Mouse (Mus musculus) neural tube, embryonic 14.5 days (tissue): ENCODE measurements at regions not wholly inside any gene's neighbourhood (a gene's known extent, or its start where the extent isn't known, plus 50 kb on each side); places are given as distances from the start of the nearest gene placed in this dataset.

ENCODE experiments used
- ATAC-seq: fragments of 200-750 bp; cut with Nextera tagmentation; 2 replicates; pipeline ENCODE4 v1.8.0; 2017; ENCODE audit warnings: low read depth, mild to moderate bottlenecking, moderate TSS enrichment, moderate library complexity
- H3K27ac ChIP-seq: fragments of 300-500 bp; sonication (generic); 2 replicates; pipeline ENCODE4 v1.5.1; 2014; ENCODE audit warnings: low read depth, mild to moderate bottlenecking, control low read depth, low read length, moderate library complexity, mixed read lengths
- H3K27me3 ChIP-seq: fragments of 300-500 bp; sonication (generic); 2 replicates; pipeline ENCODE4 v1.6.1; 2014; ENCODE audit warnings: low read length; ENCODE audit not compliant: control insufficient read depth, insufficient read depth
- H3K36me3 ChIP-seq: fragments of 300-500 bp; sonication (generic); 2 replicates; pipeline ENCODE4 v1.6.1; 2014; ENCODE audit warnings: low read length, mixed read lengths; ENCODE audit not compliant: control insufficient read depth, insufficient read depth
- H3K4me1 ChIP-seq: fragments of 300-500 bp; sonication (generic); 2 replicates; pipeline ENCODE4 v1.6.1; 2014; ENCODE audit warnings: low read length; ENCODE audit not compliant: control insufficient read depth, insufficient read depth
- H3K4me2 ChIP-seq: fragments of 300-500 bp; sonication (generic); 2 replicates; pipeline ENCODE4 v1.6.1; 2014; ENCODE audit warnings: mild to moderate bottlenecking, low read depth, low read length, control low read depth
- H3K4me3 ChIP-seq: fragments of 300-500 bp; sonication (generic); 2 replicates; pipeline ENCODE4 v1.5.1; 2014; ENCODE audit warnings: low read depth, low read length, control low read depth, mixed read lengths
- H3K9ac ChIP-seq: fragments of 300-500 bp; sonication (generic); replicated peaks from 2 replicates; pipeline ENCODE4 v1.6.1; 2014; ENCODE audit warnings: low read depth, mild to moderate bottlenecking, control low read depth, low read length, mixed read lengths
- H3K9me3 ChIP-seq: fragments of 300-500 bp; sonication (generic); 2 replicates; pipeline ENCODE4 v1.6.1; 2016; ENCODE audit warnings: low read length; ENCODE audit not compliant: control insufficient read depth
- WGBS: fragments of 180-500 bp; shearing (Covaris S2); extraction: QIAGEN DNeasy Blood & Tissue Kit; methylation state at CpG from one replicate; pipeline ENCODE4 v1.1.7; 2014; 5-methylcytosine and 5-hydroxymethylcytosine counted together

DNA sequence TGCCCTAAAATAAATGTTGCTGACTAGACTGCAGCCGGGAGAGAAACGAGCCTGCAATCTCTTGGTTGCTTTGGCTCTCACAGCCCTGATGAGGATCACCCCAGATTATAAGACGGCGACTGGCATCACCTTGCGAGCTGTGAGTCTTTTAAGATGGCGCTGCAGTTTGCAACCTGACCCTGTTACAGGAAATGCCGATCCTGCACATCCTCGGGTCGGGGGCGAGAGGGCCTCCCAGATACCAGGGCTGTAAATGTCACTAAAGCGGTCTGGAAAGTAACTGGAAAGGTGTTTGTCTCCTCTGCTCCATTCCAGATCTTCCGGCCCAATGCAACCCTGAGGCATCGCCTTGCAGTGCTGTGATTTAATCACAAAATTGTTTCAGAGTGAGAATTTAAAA lies 53.4 kb downstream of the Cartpt start:
- no peaks in the 10 kb centered on the region for H3K27me3 ChIP-seq
- no peak overlapping the region for H3K9ac ChIP-seq
- no peaks in the 10 kb centered on the region for H3K9me3 ChIP-seq
- H3K4me3 ChIP-seq: no peak overlapping the region
- H3K4me2 ChIP-seq: no peak overlapping the region
- H3K4me1 ChIP-seq: no peaks in the 10 kb centered on the region
- H3K27ac ChIP-seq: no peak overlapping the region
- 51% methylated on average over 13 of the region's 13 CpGs for WGBS
- no peaks in the 10 kb centered on the region for H3K36me3 ChIP-seq
- ATAC-seq: no peak

- H3K9me3 ChIP-seq: no peaks in the 10 kb centered on the region
- no peak overlapping the region for H3K4me2 ChIP-seq
- peaks cover 17% of the 10 kb centered on the region for H3K4me1 ChIP-seq
- H3K27me3 ChIP-seq: no peaks in the 10 kb centered on the region
- WGBS: 23% methylated on average over 9 of the region's 9 CpGs
- no peaks in the 10 kb centered on the region for H3K36me3 ChIP-seq
- peak overlapping the region; percentile 24; the same call in 1 of the 2 replicates for H3K27ac ChIP-seq
- ATAC-seq: peak; percentile 75
- no peak overlapping the region for H3K9ac ChIP-seq
- no peak overlapping the region for H3K4me3 ChIP-seq
Observed at GRCm38 (mm10) chr13:99842626-99843025, 58.3 kb downstream of the Cartpt start.

- Histone ChIP-seq H3K9ac (no peak overlapping the region; the same call in 1 of the 2 replicates), H3K27me3 (no peaks in the 10 kb centered on the region), H3K4me2 (peak overlapping the region; percentile 31), H3K27ac (peak overlapping the region; percentile 69; the same call in 1 of the 2 replicates), H3K4me3 (no peak overlapping the region), H3K36me3 (no peaks in the 10 kb centered on the region), H3K9me3 (no peaks in the 10 kb centered on the region), H3K4me1 (peaks cover 22% of the 10 kb centered on the region)
- ATAC-seq: peak; percentile 28; the same call in 1 of the 2 replicates
- WGBS: 26% methylated on average over 9 of the region's 9 CpGs
Observed at GRCm38 (mm10) chr13:99839446-99839845, 61.4 kb downstream of the Cartpt start.

DNA sequence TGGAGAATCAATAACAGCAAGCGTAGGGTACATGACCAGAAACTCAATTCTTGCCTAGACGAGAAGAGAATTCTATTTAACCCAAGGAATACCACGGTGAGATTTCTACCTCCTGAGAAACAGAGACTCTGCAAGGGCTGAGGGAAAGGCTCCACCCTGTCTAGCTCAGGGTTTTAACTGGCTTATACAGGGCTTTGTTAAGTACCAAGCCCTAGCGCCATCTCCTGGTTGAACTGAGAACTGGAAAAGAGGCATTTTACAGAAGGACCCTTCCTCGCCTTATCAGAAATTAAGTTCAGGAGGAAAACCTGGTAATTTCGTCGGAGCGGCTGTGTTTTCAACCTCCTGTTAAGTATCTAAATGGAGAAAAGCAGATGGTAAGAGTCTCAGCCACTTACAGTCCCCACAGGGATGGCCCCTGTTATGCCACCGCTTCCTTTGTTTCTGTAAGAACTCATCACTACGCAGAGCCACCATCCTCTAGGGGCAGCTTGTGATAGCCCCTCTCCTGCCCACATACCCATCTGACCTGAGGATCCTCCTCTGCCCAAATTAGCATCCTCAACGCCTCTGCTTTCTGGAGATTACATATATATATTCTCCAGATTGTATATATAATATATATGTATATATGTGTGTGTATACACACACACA lies 63.0 kb downstream of the Cartpt start:
- Histone ChIP-seq H3K4me2 (0 out of 2 replicates have a peak overlapping the region, but pooled peaks have one; percentile 3), H3K4me3 (no peak overlapping the region), H3K27ac (no peak overlapping the region), H3K36me3 (no peaks in the 10 kb centered on the region), H3K4me1 (peaks cover 22% of the 10 kb centered on the region), H3K27me3 (no peaks in the 10 kb centered on the region), H3K9me3 (no peaks in the 10 kb centered on the region), H3K9ac (no peak overlapping the region)
- ATAC-seq: peak; percentile 90
- WGBS: 24% methylated on average over 11 of the region's 11 CpGs

GRCm38 (mm10) chr13:99837180-99837579 lies 63.7 kb downstream of the Cartpt start:
- WGBS: 40% methylated on average over 6 of the region's 6 CpGs
- Histone ChIP-seq H3K9ac (no peak overlapping the region), H3K4me3 (no peak overlapping the region), H3K36me3 (no peaks in the 10 kb centered on the region), H3K9me3 (no peaks in the 10 kb centered on the region), H3K27ac (no peak overlapping the region), H3K4me1 (peaks cover 22% of the 10 kb centered on the region), H3K4me2 (peak overlapping the region; percentile 4; the same call in 1 of the 2 replicates), H3K27me3 (no peaks in the 10 kb centered on the region)
- ATAC-seq: no peak; the same call in 1 of the 2 replicates

DNA sequence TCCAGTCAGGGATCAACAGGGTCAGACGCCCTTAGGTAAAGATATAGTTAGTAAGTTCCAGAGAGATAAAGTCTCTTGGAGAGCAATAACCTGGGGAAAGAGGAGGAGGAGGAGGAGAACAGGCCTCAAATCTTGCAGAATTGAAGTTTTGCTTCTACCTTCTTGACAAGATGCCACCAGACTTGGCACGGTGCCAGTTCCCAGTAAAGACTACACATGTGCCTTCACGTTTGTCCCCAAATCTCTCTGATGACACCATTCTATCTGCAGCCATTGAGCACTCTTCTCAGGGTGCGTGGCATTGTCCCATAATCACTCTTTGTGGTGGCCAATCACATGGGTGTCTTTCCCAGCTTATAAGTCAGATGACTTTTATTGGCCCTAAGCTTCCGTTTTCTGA lies 64.3 kb downstream of the Cartpt start:
- no peak for ATAC-seq
- no peak overlapping the region for H3K4me2 ChIP-seq
- no peak overlapping the region for H3K4me3 ChIP-seq
- H3K4me1 ChIP-seq: peaks cover 22% of the 10 kb centered on the region
- H3K9ac ChIP-seq: no peak overlapping the region
- H3K9me3 ChIP-seq: no peaks in the 10 kb centered on the region
- 87% methylated on average over 5 of the region's 5 CpGs for WGBS
- H3K27ac ChIP-seq: no peak overlapping the region
- no peaks in the 10 kb centered on the region for H3K27me3 ChIP-seq
- H3K36me3 ChIP-seq: no peaks in the 10 kb centered on the region

DNA sequence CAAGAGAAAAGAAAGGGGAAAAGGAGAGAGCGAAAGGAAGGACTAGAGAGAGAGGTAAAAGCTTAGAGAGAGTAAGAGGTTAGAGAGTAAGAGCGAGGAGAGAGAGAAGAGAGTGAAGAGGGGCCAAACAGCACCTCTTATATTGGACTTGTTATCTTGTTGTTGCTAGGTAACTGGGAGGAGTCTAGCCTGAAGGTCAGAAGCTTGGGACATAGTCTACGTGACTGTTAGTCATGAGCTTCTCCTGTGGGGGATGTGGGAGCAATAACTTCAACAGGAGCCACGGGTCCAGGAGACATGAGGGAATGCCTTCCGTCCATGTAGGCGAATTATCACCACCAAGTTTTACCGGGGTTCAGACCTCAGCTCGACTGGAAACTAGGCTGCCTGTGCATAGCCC lies 65.4 kb downstream of the Cartpt start:
- Histone ChIP-seq H3K27ac (no peak overlapping the region), H3K4me3 (no peak overlapping the region), H3K36me3 (no peaks in the 10 kb centered on the region), H3K4me1 (peaks cover 22% of the 10 kb centered on the region), H3K9ac (no peak overlapping the region), H3K27me3 (no peaks in the 10 kb centered on the region), H3K4me2 (no peak overlapping the region), H3K9me3 (no peaks in the 10 kb centered on the region)
- 94% methylated on average over 8 of the region's 8 CpGs for WGBS
- ATAC-seq: no peak

DNA sequence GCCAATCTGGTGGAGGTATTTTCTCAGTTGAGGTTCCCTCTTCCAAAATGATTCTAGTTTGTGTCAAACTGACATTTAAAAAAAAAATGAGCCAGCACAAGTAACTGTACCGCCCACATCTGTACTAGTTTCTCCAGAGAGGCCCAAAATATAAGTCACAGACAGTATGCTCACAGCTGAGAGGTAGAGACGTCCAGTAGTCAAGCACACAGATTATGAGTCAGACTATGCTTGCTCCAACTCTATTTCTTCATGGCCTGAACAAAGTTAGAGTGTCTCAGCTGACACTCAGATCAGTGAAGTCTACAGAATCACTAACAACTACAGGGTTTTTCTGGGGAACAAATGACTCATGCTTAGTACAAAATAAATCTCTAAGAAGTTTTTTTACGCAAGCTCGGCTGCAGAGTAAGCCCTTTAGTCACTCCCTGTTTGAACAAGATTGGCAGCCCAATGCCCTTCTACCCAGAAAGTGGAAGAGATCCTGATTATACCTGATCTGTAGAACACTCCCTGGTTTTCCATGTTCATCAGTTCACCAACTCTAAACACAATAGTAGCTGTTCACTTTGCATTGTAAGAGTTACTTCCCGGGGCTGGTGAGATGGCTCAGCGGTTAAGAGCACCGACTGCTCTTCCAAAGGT lies 70.7 kb downstream of the Cartpt start:
- Histone ChIP-seq H3K4me1 (no peaks in the 10 kb centered on the region), H3K4me2 (no peak overlapping the region), H3K9ac (no peak overlapping the region), H3K9me3 (no peaks in the 10 kb centered on the region), H3K4me3 (no peak overlapping the region), H3K36me3 (no peaks in the 10 kb centered on the region), H3K27me3 (no peaks in the 10 kb centered on the region), H3K27ac (no peak overlapping the region)
- WGBS: 92% methylated on average over 7 of the region's 7 CpGs
- ATAC-seq: no peak

- Histone ChIP-seq H3K4me3 (no peak overlapping the region), H3K36me3 (no peaks in the 10 kb centered on the region), H3K9me3 (no peaks in the 10 kb centered on the region), H3K27ac (no peak overlapping the region), H3K27me3 (no peaks in the 10 kb centered on the region), H3K9ac (no peak overlapping the region), H3K4me1 (no peaks in the 10 kb centered on the region), H3K4me2 (no peak overlapping the region)
- ATAC-seq: no peak
- 89% methylated on average over 7 of the region's 7 CpGs for WGBS
Observed at GRCm38 (mm10) chr13:99827573-99827972, 73.3 kb downstream of the Cartpt start.
